Mouse (Mus musculus): ENCODE measurements at regions not wholly inside any gene's neighbourhood (a gene's known extent, or its start where the extent isn't known, plus 50 kb on each side); places are given as distances from the start of the nearest gene placed in this dataset.

DNA sequence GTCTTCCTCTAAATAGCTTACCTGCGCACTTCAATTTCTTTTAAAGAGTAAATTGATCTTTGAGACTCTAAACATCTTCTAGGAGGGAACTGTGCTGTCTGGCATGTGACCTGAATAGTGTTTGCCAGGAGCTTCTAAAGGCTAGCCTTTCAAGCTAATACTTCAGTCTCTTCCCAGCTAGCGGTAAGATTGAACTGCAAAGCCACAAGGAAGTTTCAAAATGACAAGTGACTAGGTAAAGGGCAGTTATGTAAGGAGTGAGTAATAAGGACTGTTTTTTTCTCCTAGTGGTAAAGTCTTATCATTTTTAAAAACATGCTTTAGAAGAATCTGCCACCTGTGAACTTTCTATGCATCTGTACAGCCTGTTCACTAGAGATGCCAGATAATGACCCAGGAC is 211.1 kb downstream of the Kcnrg start:
- Histone ChIP-seq H3K4me1 (ENCODE audit: control insufficient read depth in 1 of 2, insufficient read depth in 2 of 2, low read length in 2 of 2) (no peaks in the 10 kb centered on the region), H3K9me3 (replicated peaks; ENCODE audit: insufficient read depth, low read length) (no peaks in the 10 kb centered on the region), H3K27ac (ENCODE audit: control insufficient read depth, low read depth, low read length) (no peak overlapping the region), H3K79me2 (ENCODE audit: control insufficient read depth, insufficient read depth, low read length, poor library complexity) (no peaks in the 10 kb centered on the region), H3K27me3 (ENCODE audit: control insufficient read depth in 1 of 2, insufficient read depth in 2 of 2, low read length in 2 of 2) (no peaks in the 10 kb centered on the region), H3K4me3 (ENCODE audit: control insufficient read depth in 1 of 2, insufficient read depth in 1 of 2, low read depth in 2 of 2, low read length in 2 of 2) (no peak overlapping the region), H3K9ac (ENCODE audit: control insufficient read depth, low read depth, low read length, poor library complexity, severe bottlenecking) (no peak overlapping the region), H3K36me3 (ENCODE audit: control insufficient read depth in 1 of 2, insufficient read depth in 2 of 2, low read length in 2 of 2) (no peaks in the 10 kb centered on the region)
- DNase-seq (ENCODE audit: low read depth, low spot score) = no peak
- TF ChIP-seq EP300 (IDR thresholded peaks at IDR 0.05; ENCODE audit: low read depth in 1 of 2, low read length in 2 of 2) (no peak), ZKSCAN1 (IDR thresholded peaks at IDR 0.05; ENCODE audit: low read depth, low read length) (no peak), MAX (IDR thresholded peaks at IDR 0.05; ENCODE audit: low read length) (no peak), HCFC1 (IDR thresholded peaks at IDR 0.05; ENCODE audit: low read depth, low read length) (no peak), MXI1 (IDR thresholded peaks at IDR 0.05; ENCODE audit: low read depth, low read length) (no peak), UBTF (IDR thresholded peaks at IDR 0.05; ENCODE audit: borderline replicate concordance, insufficient read depth, low read depth, low read length) (no peak), RCOR1 (IDR thresholded peaks at IDR 0.05; ENCODE audit: low read depth, low read length) (no peak), MYB (IDR thresholded peaks at IDR 0.05; ENCODE audit: low read depth, low read length) (no peak), TCF12 (IDR thresholded peaks at IDR 0.05; ENCODE audit: low read depth, low read length) (no peak), NRF1 (IDR thresholded peaks at IDR 0.05; ENCODE audit: insufficient read depth, low read depth, low read length, poor library complexity, severe bottlenecking) (no peak), MAFK (IDR thresholded peaks at IDR 0.05; ENCODE audit: borderline replicate concordance, low read depth, low read length) (no peak), ZNF384 (IDR thresholded peaks at IDR 0.05; ENCODE audit: low read depth, low read length) (no peak), ELF1 (IDR thresholded peaks at IDR 0.05; ENCODE audit: low read depth, low read length) (no peak), BHLHE40 (IDR thresholded peaks at IDR 0.05; ENCODE audit: borderline replicate concordance, low read depth, low read length) (no peak), USF2 (IDR thresholded peaks at IDR 0.05; ENCODE audit: borderline replicate concordance in 1 of 2, insufficient read depth in 1 of 2, low read depth in 1 of 2, low read length in 2 of 2) (no peak), RAD21 (IDR thresholded peaks at IDR 0.05; ENCODE audit: low read depth, low read length) (no peak), JUND (IDR thresholded peaks at IDR 0.05; ENCODE audit: low read depth, low read length) (no peak), E2F4 (IDR thresholded peaks at IDR 0.05; ENCODE audit: borderline replicate concordance, low read depth, low read length) (no peak)

- no peaks in the 10 kb centered on the region for H3K79me2 ChIP-seq (ENCODE audit: control insufficient read depth, insufficient read depth, low read length, poor library complexity)
- no peaks in the 10 kb centered on the region for H3K9me3 ChIP-seq (replicated peaks; ENCODE audit: insufficient read depth, low read length)
- no peaks in the 10 kb centered on the region for H3K36me3 ChIP-seq (ENCODE audit: control insufficient read depth in 1 of 2, insufficient read depth in 2 of 2, low read length in 2 of 2)
- no peaks in the 10 kb centered on the region for H3K4me1 ChIP-seq (ENCODE audit: control insufficient read depth in 1 of 2, insufficient read depth in 2 of 2, low read length in 2 of 2)
- no peaks in the 10 kb centered on the region for H3K27me3 ChIP-seq (ENCODE audit: control insufficient read depth in 1 of 2, insufficient read depth in 2 of 2, low read length in 2 of 2)
- no peak overlapping the region for H3K27ac ChIP-seq (ENCODE audit: control insufficient read depth, low read depth, low read length)
- H3K4me3 ChIP-seq (ENCODE audit: control insufficient read depth in 1 of 2, insufficient read depth in 1 of 2, low read depth in 2 of 2, low read length in 2 of 2) = no peak overlapping the region
- H3K9ac ChIP-seq (ENCODE audit: control insufficient read depth, low read depth, low read length, poor library complexity, severe bottlenecking) = no peak overlapping the region
- no peak for DNase-seq (ENCODE audit: low read depth, low spot score)
- no peak for TF ChIP-seq TBP (IDR thresholded peaks at IDR 0.05; ENCODE audit: low read depth, low read length)
- no peak for TF ChIP-seq MAFK (IDR thresholded peaks at IDR 0.05; ENCODE audit: borderline replicate concordance, low read depth, low read length)
- no peak for TF ChIP-seq MYC (IDR thresholded peaks at IDR 0.05; ENCODE audit: low read depth, low read length)
Observed at GRCm38 (mm10) chr14:61819251-61819650, 212.0 kb downstream of the Kcnrg start.

Measured in MEL (cell line).